Mouse (Mus musculus) kidney, embryonic 16.5 days (tissue): ENCODE measurements around the gene Atad2b. TPM values are rescaled to one million over a fixed set of nuclear protein-coding genes. Genes with fewer than 3 reads are reported as not detected.

Experiments used
- ATAC-seq: fragments of 200-750 bp; cut with Nextera tagmentation; 2 replicates; pipeline ENCODE4 v1.8.0; 2017; ENCODE audit warnings: moderate TSS enrichment; ENCODE audit not compliant: low FRiP score, low TSS enrichment
- H3K27ac ChIP-seq: fragments of 300-500 bp; sonication (generic); 2 replicates; pipeline ENCODE4 v1.5.1; 2014; ENCODE audit warnings: low read length
- H3K27me3 ChIP-seq: fragments of 300-500 bp; sonication (generic); 2 replicates; pipeline ENCODE4 v1.6.1; 2014; ENCODE audit warnings: low read length, control low read depth, mixed read lengths; ENCODE audit not compliant: insufficient read depth
- H3K36me3 ChIP-seq: fragments of 300-500 bp; sonication (generic); 2 replicates; pipeline ENCODE4 v1.6.1; 2014; ENCODE audit warnings: low read length, control low read depth, mixed read lengths; ENCODE audit not compliant: insufficient read depth
- H3K4me1 ChIP-seq: fragments of 300-500 bp; sonication (generic); 2 replicates; pipeline ENCODE4 v1.6.1; 2014; ENCODE audit warnings: low read length, control low read depth, mixed read lengths; ENCODE audit not compliant: insufficient read depth
- H3K4me2 ChIP-seq: fragments of 300-500 bp; sonication (generic); replicated peaks from 2 replicates; pipeline ENCODE4 v1.6.1; 2014; ENCODE audit warnings: low read depth, low read length
- H3K4me3 ChIP-seq: fragments of 300-500 bp; sonication (generic); 2 replicates; pipeline ENCODE4 v1.5.1; 2014; ENCODE audit warnings: mild to moderate bottlenecking, low read length
- H3K9ac ChIP-seq: fragments of 300-500 bp; sonication (generic); replicated peaks from 2 replicates; pipeline ENCODE4 v1.6.1; 2014; ENCODE audit warnings: low read length
- H3K9me3 ChIP-seq: fragments of 300-500 bp; sonication (generic); 2 replicates; pipeline ENCODE4 v1.6.1; 2016; ENCODE audit warnings: low read length, control low read depth
- WGBS: fragments of 180-500 bp; shearing (Covaris S2); extraction: QIAGEN DNeasy Blood & Tissue Kit; methylation state at CpG from one replicate; pipeline ENCODE4 v1.1.7; 2014; 5-methylcytosine and 5-hydroxymethylcytosine counted together
- polyA plus RNA-seq: library from polyadenylated mRNA; unstranded; fragments of >200 nt; fragmentation: Nextera tagmentation; extraction: Ambion mirVana; gene quantifications from 2 replicates; pipeline ENCODE4 v1.2.1, GENCODE M21; 2015

Atad2b gene
- polyA plus RNA-seq, result 6.3 and 9.2 TPM in 2 replicates

DNA sequence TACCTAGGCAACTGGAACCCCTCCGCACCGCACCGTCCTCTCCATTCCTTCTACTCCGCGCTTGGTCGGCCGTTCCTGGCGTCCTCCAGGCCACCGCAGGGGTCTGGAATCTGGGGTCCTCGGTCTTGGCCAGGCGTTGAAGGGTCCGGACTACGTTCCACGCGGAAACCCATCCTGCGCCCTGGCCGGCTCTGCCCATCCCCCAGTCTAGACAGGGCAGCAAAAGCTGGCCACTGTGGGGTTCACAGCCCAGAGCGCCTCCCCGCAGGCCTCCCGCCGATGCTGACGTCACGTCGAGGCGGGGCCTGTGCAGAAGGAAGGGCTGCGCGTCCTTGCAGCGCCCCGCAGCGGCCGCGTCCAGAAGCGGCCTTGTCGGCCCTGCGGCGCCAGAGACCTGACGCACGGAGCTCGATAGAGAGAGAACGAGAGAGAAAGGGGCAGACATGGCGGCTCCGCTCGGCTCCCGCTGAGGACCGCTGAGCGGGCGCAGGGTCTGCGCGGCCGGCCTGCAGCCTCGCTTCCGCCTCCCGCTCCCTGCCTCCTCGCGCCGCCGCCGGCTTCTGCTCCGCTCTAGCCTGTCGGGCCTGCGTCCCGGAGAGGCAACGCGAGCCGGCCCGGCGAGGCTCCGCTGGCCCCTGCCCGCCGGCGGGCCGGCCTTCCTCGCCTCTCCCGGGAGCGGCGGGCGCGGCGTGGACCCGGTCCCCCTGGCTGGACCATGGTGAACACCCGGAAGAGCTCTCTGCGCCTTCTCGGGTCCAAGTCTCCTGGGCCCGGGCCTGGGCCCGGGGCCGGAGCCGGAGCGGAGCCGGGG is at the start of gene Atad2b:
Atad2b (plus strand) TSS at position 360 of the 811 bp plus-strand sequence.
- peak within 1 kb of the TSS; percentile 97 for H3K4me3 ChIP-seq
- WGBS, result under 1% methylated on average over 70 of the region's 89 CpGs
- peak within 1 kb of the TSS; percentile 98 for H3K27ac ChIP-seq
- H3K9me3 ChIP-seq, result no peaks in the 10 kb centered on the region
- peak; percentile 99 for ATAC-seq
- no peaks in the 10 kb centered on the region for H3K36me3 ChIP-seq
- H3K27me3 ChIP-seq, result no peaks in the 10 kb centered on the region
- H3K4me2 ChIP-seq, result peak within 1 kb of the TSS; percentile 79
- peaks cover 10% of the 10 kb centered on the region for H3K4me1 ChIP-seq
- peak within 1 kb of the TSS; percentile 99 for H3K9ac ChIP-seq

DNA sequence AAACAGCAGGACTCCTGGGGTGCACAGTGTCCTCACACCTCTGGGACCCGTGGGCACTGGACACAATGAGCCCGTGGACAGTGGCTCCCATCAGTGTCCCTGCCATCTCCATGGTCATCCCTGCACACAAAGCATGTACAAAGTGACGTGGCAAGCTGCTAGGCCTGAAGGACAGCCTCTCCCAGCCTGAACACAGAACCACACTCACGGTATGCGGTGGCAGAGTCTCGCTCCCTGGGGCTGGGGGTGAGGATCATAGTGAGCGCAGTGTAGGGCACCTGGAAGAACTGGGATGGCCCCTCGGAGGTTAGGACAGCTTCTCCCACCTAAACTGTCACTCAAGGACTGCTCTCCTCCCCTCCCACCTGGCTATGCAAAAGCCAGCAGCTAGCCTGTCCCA is 48.2 kb upstream of the Atad2b start:
- WGBS, result 82% methylated on average over 8 of the region's 8 CpGs
- Histone ChIP-seq H3K27me3 (peaks cover 10% of the 10 kb centered on the region; the same call in 1 of the 2 replicates), H3K4me2 (no peak overlapping the region), H3K9ac (no peak overlapping the region), H3K4me1 (peaks cover 11% of the 10 kb centered on the region), H3K4me3 (no peak overlapping the region), H3K27ac (no peak overlapping the region), H3K36me3 (no peaks in the 10 kb centered on the region), H3K9me3 (no peaks in the 10 kb centered on the region)
- ATAC-seq, result no peak

GRCm38 (mm10) chr12:4871260-4871659 is 45.9 kb upstream of the Atad2b start:
- Histone ChIP-seq H3K36me3 (no peaks in the 10 kb centered on the region), H3K27ac (no peak overlapping the region), H3K9me3 (no peaks in the 10 kb centered on the region), H3K4me1 (peaks cover 5% of the 10 kb centered on the region; the same call in 1 of the 2 replicates), H3K27me3 (peaks cover 10% of the 10 kb centered on the region; the same call in 1 of the 2 replicates), H3K4me2 (no peak overlapping the region), H3K4me3 (no peak overlapping the region), H3K9ac (no peak overlapping the region)
- no peak for ATAC-seq
- 88% methylated on average over 5 of the region's 5 CpGs for WGBS

DNA sequence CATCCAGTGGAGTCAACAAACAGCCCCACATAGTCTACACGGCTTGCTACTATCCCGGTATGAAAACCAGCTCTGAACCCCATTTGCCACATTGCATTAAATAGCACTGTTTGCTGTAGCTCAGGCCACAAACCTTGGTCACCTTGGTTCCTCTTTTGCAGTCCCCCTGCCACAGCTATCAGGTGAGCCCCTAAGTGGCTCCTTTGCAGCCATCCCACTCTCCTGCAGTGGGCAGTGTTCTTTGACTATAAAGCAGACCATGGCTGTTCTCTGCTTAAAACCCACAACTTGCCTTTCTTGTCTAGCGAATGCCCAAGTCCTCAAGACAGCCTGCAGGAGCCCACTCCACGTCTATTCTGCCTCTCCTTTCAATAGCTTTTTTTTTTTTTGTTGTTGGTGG is 44.9 kb upstream of the Atad2b start:
- H3K9me3 ChIP-seq, result no peaks in the 10 kb centered on the region
- no peak overlapping the region for H3K9ac ChIP-seq
- WGBS, result 65% methylated on average over 4 of the region's 4 CpGs
- H3K27ac ChIP-seq, result no peak overlapping the region
- H3K27me3 ChIP-seq, result peaks cover 10% of the 10 kb centered on the region; the same call in 1 of the 2 replicates
- no peak overlapping the region for H3K4me2 ChIP-seq
- peaks cover 5% of the 10 kb centered on the region; the same call in 1 of the 2 replicates for H3K4me1 ChIP-seq
- no peak overlapping the region for H3K4me3 ChIP-seq
- ATAC-seq, result no peak
- no peaks in the 10 kb centered on the region for H3K36me3 ChIP-seq

- H3K9me3 ChIP-seq, result no peaks in the 10 kb centered on the region
- ATAC-seq, result no peak
- no peak overlapping the region for H3K27ac ChIP-seq
- no peak overlapping the region for H3K4me2 ChIP-seq
- H3K4me3 ChIP-seq, result no peak overlapping the region
- H3K27me3 ChIP-seq, result peaks cover 10% of the 10 kb centered on the region; the same call in 1 of the 2 replicates
- no peak overlapping the region for H3K9ac ChIP-seq
- no peaks in the 10 kb centered on the region for H3K36me3 ChIP-seq
- peaks cover 5% of the 10 kb centered on the region; the same call in 1 of the 2 replicates for H3K4me1 ChIP-seq
- 77% methylated on average over 5 of the region's 5 CpGs for WGBS
These were observed 44.1 kb upstream of the Atad2b start for GRCm38 (mm10) chr12:4872983-4873477.

GRCm38 (mm10) chr12:4873531-4873930 is 43.6 kb upstream of the Atad2b start:
- Histone ChIP-seq H3K27me3 (peaks cover 10% of the 10 kb centered on the region; the same call in 1 of the 2 replicates), H3K4me2 (peak overlapping the region; percentile 64), H3K36me3 (0 out of 2 replicates have a peak, but pooled peaks cover 3% of the 10 kb centered on the region), H3K9me3 (no peaks in the 10 kb centered on the region), H3K4me1 (peaks cover 5% of the 10 kb centered on the region; the same call in 1 of the 2 replicates), H3K27ac (no peak overlapping the region), H3K4me3 (peak overlapping the region; percentile 33), H3K9ac (peak overlapping the region; percentile 19; the same call in 1 of the 2 replicates)
- WGBS, result 80% methylated on average over 6 of the region's 6 CpGs
- no peak for ATAC-seq

- Histone ChIP-seq H3K4me1 (peaks cover 5% of the 10 kb centered on the region; the same call in 1 of the 2 replicates), H3K9ac (peak within 1 kb of the TSS; percentile 19; the same call in 1 of the 2 replicates), H3K4me2 (peak within 1 kb of the TSS; percentile 64), H3K36me3 (peaks cover 9% of the 10 kb centered on the region), H3K9me3 (no peaks in the 10 kb centered on the region; the same call in 1 of the 2 replicates), H3K27ac (no peak within 1 kb of the TSS), H3K4me3 (peak within 1 kb of the TSS; percentile 33), H3K27me3 (peaks cover 10% of the 10 kb centered on the region; the same call in 1 of the 2 replicates)
- peak; percentile 94 for ATAC-seq
- WGBS, result 3% methylated on average over 24 of the region's 24 CpGs
These were observed 42.8 kb upstream of the Atad2b start, which contains the start of gene Mfsd2b for GRCm38 (mm10) chr12:4874161-4874927. TSS of gene Mfsd2b (minus strand) at chr12:4874359.

- Histone ChIP-seq H3K4me2 (no peak overlapping the region), H3K4me3 (no peak overlapping the region), H3K9ac (no peak overlapping the region), H3K9me3 (no peaks in the 10 kb centered on the region; the same call in 1 of the 2 replicates), H3K27ac (no peak overlapping the region), H3K27me3 (peaks cover 10% of the 10 kb centered on the region; the same call in 1 of the 2 replicates), H3K4me1 (peaks cover 5% of the 10 kb centered on the region; the same call in 1 of the 2 replicates), H3K36me3 (peaks cover 13% of the 10 kb centered on the region)
- no peak for ATAC-seq
- WGBS, result 90% methylated on average over 8 of the region's 8 CpGs
These were observed 41.5 kb upstream of the Atad2b start for GRCm38 (mm10) chr12:4875623-4876022.

DNA sequence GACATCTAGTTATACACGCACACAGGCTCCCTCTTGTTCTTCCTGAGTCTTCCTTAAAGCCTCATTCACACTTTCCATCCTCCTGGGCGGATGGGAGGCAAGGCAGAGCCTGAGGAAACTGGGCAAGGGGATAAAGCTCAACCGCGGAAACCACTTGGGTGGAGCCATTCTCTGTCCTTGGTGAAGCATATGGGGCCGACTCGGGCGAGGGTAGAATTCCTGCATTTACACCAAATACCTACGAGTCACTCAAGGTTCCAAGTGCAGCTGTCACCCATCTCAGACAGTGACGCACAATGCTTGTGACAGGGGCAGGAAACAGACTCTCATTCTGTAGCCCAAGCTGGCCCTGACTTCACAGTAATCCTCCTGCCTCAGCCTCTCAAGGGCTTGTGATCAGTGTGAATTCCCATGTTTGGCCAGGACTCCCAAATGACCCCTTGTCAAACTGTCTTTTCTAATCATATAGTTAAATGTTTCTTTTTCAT is 38.8 kb upstream of the Atad2b start:
- peaks cover 23% of the 10 kb centered on the region for H3K36me3 ChIP-seq
- H3K4me1 ChIP-seq, result peaks cover 5% of the 10 kb centered on the region; the same call in 1 of the 2 replicates
- no peak overlapping the region for H3K4me2 ChIP-seq
- no peaks in the 10 kb centered on the region; the same call in 1 of the 2 replicates for H3K9me3 ChIP-seq
- 89% methylated on average over 9 of the region's 9 CpGs for WGBS
- no peak overlapping the region for H3K4me3 ChIP-seq
- no peak overlapping the region for H3K27ac ChIP-seq
- no peak overlapping the region for H3K9ac ChIP-seq
- H3K27me3 ChIP-seq, result peaks cover 3% of the 10 kb centered on the region; the same call in 1 of the 2 replicates
- ATAC-seq, result no peak
